In genomic region chr11:121047826-121048399, GRCm38 (mm10) we compare ENCODE assay signal across 12 mouse cellular contexts. TPM values are rescaled to one million over a fixed set of nuclear protein-coding genes. Genes with fewer than 3 reads are reported as not detected.
A peak's percentile ranks its signal among the peaks of the same experiment; 100 is the strongest.
DNase-seq lines count a peak whose midpoint lies in the region; ATAC-seq and TF ChIP-seq lines count a peak whose summit lies in the region.
"Had no signal": no experiment of that assay in that cellular context is flagged by ENCODE, and none has a peak within 500 bp of the region (broad histone marks: within the 10 kb centered on the region; RNA-seq: fewer than 3 reads in every experiment).

No protein-coding gene starts in this region.

- H3K27ac ChIP-seq in hindbrain, embryonic 10.5 days, result no peak overlapping the region
- H3K27ac ChIP-seq in hindbrain, embryonic 12.5 days, result no peak overlapping the region
- H3K27ac ChIP-seq in midbrain, postnatal 0 days (ENCODE audit: low read depth, low read length), result no peak overlapping the region
- no peak overlapping the region for H3K27ac ChIP-seq in midbrain, embryonic 11.5 days (ENCODE audit: low read depth, low read length)
- H3K27ac ChIP-seq: embryonic facial prominence, embryonic 13.5 days had no signal

- H3K4me2 ChIP-seq in hindbrain, embryonic 12.5 days (replicated peaks), result no peak overlapping the region
- no peak overlapping the region for H3K4me2 ChIP-seq in midbrain, postnatal 0 days (ENCODE audit: low read depth, low read length, poor library complexity, severe bottlenecking)
- H3K4me2 ChIP-seq in midbrain, embryonic 11.5 days, result no peak overlapping the region
- H3K4me2 ChIP-seq: embryonic facial prominence, embryonic 13.5 days; heart, embryonic 12.5 days had no signal

- H3K9me3 ChIP-seq in hindbrain, embryonic 10.5 days, result no peaks in the 10 kb centered on the region
- H3K9me3 ChIP-seq in hindbrain, embryonic 12.5 days (replicated peaks), result no peaks in the 10 kb centered on the region
- H3K9me3 ChIP-seq in midbrain, postnatal 0 days (ENCODE audit: low read length), result no peaks in the 10 kb centered on the region
- no peaks in the 10 kb centered on the region for H3K9me3 ChIP-seq in midbrain, embryonic 11.5 days (ENCODE audit: control insufficient read depth, low read length)
- H3K9me3 ChIP-seq: embryonic facial prominence, embryonic 13.5 days; heart, embryonic 12.5 days had no signal

- peaks cover 46% of the 10 kb centered on the region for H3K27me3 ChIP-seq in hindbrain, embryonic 10.5 days (ENCODE audit: insufficient read depth, poor library complexity, severe bottlenecking)
- H3K27me3 ChIP-seq in hindbrain, embryonic 12.5 days, result peaks cover 11% of the 10 kb centered on the region
- no peaks in the 10 kb centered on the region for H3K27me3 ChIP-seq in midbrain, postnatal 0 days (ENCODE audit: insufficient read depth, low read length)
- no peaks in the 10 kb centered on the region for H3K27me3 ChIP-seq in midbrain, embryonic 11.5 days (ENCODE audit: control insufficient read depth, insufficient read depth, low read length)
- H3K27me3 ChIP-seq: embryonic facial prominence, embryonic 13.5 days; heart, embryonic 12.5 days had no signal

- ATAC-seq in hindbrain, embryonic 12.5 days (ENCODE audit: low FRiP score), result no peak
- no peak for ATAC-seq in midbrain, postnatal 0 days (ENCODE audit: low FRiP score)
- ATAC-seq in midbrain, embryonic 11.5 days (ENCODE audit: low FRiP score), result no peak
- ATAC-seq in frontal cortex, adult (ENCODE audit: low TSS enrichment), result no peak

- no peak overlapping the region for H3K4me3 ChIP-seq in hindbrain, embryonic 10.5 days
- no peak overlapping the region for H3K4me3 ChIP-seq in hindbrain, embryonic 12.5 days
- H3K4me3 ChIP-seq in midbrain, postnatal 0 days (ENCODE audit: low read depth, low read length), result no peak overlapping the region
- H3K4me3 ChIP-seq in midbrain, embryonic 11.5 days (ENCODE audit: low read depth, low read length), result no peak overlapping the region
- H3K4me3 ChIP-seq: embryonic facial prominence, embryonic 13.5 days; heart, embryonic 12.5 days had no signal

- no peak overlapping the region for H3K9ac ChIP-seq in hindbrain, embryonic 12.5 days
- H3K9ac ChIP-seq in midbrain, postnatal 0 days (replicated peaks; ENCODE audit: low read length, poor library complexity, severe bottlenecking), result no peak overlapping the region
- H3K9ac ChIP-seq in midbrain, embryonic 11.5 days (ENCODE audit: low read length), result no peak overlapping the region
- H3K9ac ChIP-seq: embryonic facial prominence, embryonic 13.5 days; heart, embryonic 12.5 days had no signal

- 52% methylated on average over 2 of the region's 2 CpGs for WGBS in hindbrain, embryonic 10.5 days
- WGBS in hindbrain, embryonic 12.5 days, result 76% methylated on average over 2 of the region's 2 CpGs
- 80% methylated on average over 2 of the region's 2 CpGs for WGBS in midbrain, postnatal 0 days
- 63% methylated on average over 2 of the region's 2 CpGs for WGBS in midbrain, embryonic 11.5 days

- peak; percentile 13 for DNase-seq in hindbrain, embryonic 10.5 days (ENCODE audit: low spot score)
- DNase-seq in midbrain, postnatal 0 days (ENCODE audit: low spot score), result peak; percentile 24
- DNase-seq in midbrain, embryonic 11.5 days (ENCODE audit: low spot score, missing footprints), result no peak
- DNase-seq in embryo, embryonic 9.5 days (ENCODE audit: extremely low spot score), result peak; percentile 32
- DNase-seq in retina, embryonic 14.5 days (ENCODE audit: low spot score), result peak; percentile 48
- no peak for DNase-seq in urinary bladder, postnatal 4 days (ENCODE audit: low spot score in 2 of 2)
- DNase-seq: spleen, adult 18-20 months had no signal

- TF ChIP-seq CTCF in midbrain, postnatal 0 days (IDR thresholded peaks at IDR 0.05), result peak; percentile 72

- H3K4me1 ChIP-seq in hindbrain, embryonic 10.5 days (replicated peaks), result peaks cover 18% of the 10 kb centered on the region; the same call in 1 of the 2 replicates
- H3K4me1 ChIP-seq in hindbrain, embryonic 12.5 days, result no peaks in the 10 kb centered on the region
- no peaks in the 10 kb centered on the region for H3K4me1 ChIP-seq in midbrain, postnatal 0 days (ENCODE audit: insufficient read depth, low read length)
- H3K4me1 ChIP-seq in midbrain, embryonic 11.5 days (ENCODE audit: control insufficient read depth, insufficient read depth, low read length), result no peaks in the 10 kb centered on the region
- H3K4me1 ChIP-seq: embryonic facial prominence, embryonic 13.5 days; heart, embryonic 12.5 days had no signal

- H3K36me3 ChIP-seq in hindbrain, embryonic 10.5 days, result no peaks in the 10 kb centered on the region
- H3K36me3 ChIP-seq in hindbrain, embryonic 12.5 days, result no peaks in the 10 kb centered on the region
- H3K36me3 ChIP-seq in midbrain, postnatal 0 days (ENCODE audit: insufficient read depth, low read length), result no peaks in the 10 kb centered on the region
- no peaks in the 10 kb centered on the region for H3K36me3 ChIP-seq in midbrain, embryonic 11.5 days (ENCODE audit: control insufficient read depth, insufficient read depth, low read length)
- H3K36me3 ChIP-seq: embryonic facial prominence, embryonic 13.5 days; heart, embryonic 12.5 days had no signal

RNA-seq across cellular contexts. Expression of gene Cd7, which starts 8.7 kb away (rescaled TPM):
- not detected in 2 replicates for polyA plus RNA-seq in hindbrain, embryonic 10.5 days (2016; fragmentation: Nextera tagmentation; extraction: Ambion mirVana)
- not detected in 2 replicates for polyA plus RNA-seq in hindbrain, embryonic 12.5 days (2016; fragmentation: Nextera tagmentation; extraction: Ambion mirVana)
- total RNA-seq in midbrain, postnatal 0 days (2014; rRNA removed), result not detected in 2 replicates
- polyA plus RNA-seq in midbrain, postnatal 0 days (2015; fragmentation: Nextera tagmentation; extraction: Ambion mirVana), result not detected in 2 replicates
- not detected in 2 replicates for polyA plus RNA-seq in midbrain, embryonic 11.5 days (2014; fragmentation: Nextera tagmentation; extraction: Ambion mirVana)
- polyA plus RNA-seq: heart, embryonic 12.5 days had no signal

RNA-seq across cellular contexts. Expression of gene Sectm1b, which starts 15.5 kb away (rescaled TPM):
- polyA plus RNA-seq in hindbrain, embryonic 10.5 days (2016; fragmentation: Nextera tagmentation; extraction: Ambion mirVana), result not detected in 2 replicates
- polyA plus RNA-seq in hindbrain, embryonic 12.5 days (2016; fragmentation: Nextera tagmentation; extraction: Ambion mirVana), result not detected in 2 replicates
- not detected in 2 replicates for total RNA-seq in midbrain, postnatal 0 days (2014; rRNA removed)
- not detected in 2 replicates for polyA plus RNA-seq in midbrain, postnatal 0 days (2015; fragmentation: Nextera tagmentation; extraction: Ambion mirVana)
- polyA plus RNA-seq in midbrain, embryonic 11.5 days (2014; fragmentation: Nextera tagmentation; extraction: Ambion mirVana), result not detected in 2 replicates
- total RNA-seq: left cerebral cortex, adult 18-20 months had no signal
- polyA plus RNA-seq: heart, embryonic 12.5 days had no signal

RNA-seq across cellular contexts. Expression of gene Sectm1a, which starts 33.1 kb away (rescaled TPM):
- polyA plus RNA-seq in hindbrain, embryonic 10.5 days (2016; fragmentation: Nextera tagmentation; extraction: Ambion mirVana), result not detected in 2 replicates
- polyA plus RNA-seq in hindbrain, embryonic 12.5 days (2016; fragmentation: Nextera tagmentation; extraction: Ambion mirVana), result not detected in 2 replicates
- not detected in 2 replicates for total RNA-seq in midbrain, postnatal 0 days (2014; rRNA removed)
- polyA plus RNA-seq in midbrain, postnatal 0 days (2015; fragmentation: Nextera tagmentation; extraction: Ambion mirVana), result not detected in 2 replicates
- polyA plus RNA-seq in midbrain, embryonic 11.5 days (2014; fragmentation: Nextera tagmentation; extraction: Ambion mirVana), result not detected in 2 replicates
- total RNA-seq: left cerebral cortex, adult 18-20 months had no signal
- polyA plus RNA-seq: heart, embryonic 12.5 days had no signal

RNA-seq across cellular contexts. Expression of gene Csnk1d, which starts 56.8 kb away (rescaled TPM):
- polyA plus RNA-seq in hindbrain, embryonic 10.5 days (2016; fragmentation: Nextera tagmentation; extraction: Ambion mirVana), result 124 and 134 TPM in 2 replicates
- 171 TPM in 2 replicates for polyA plus RNA-seq in hindbrain, embryonic 12.5 days (2016; fragmentation: Nextera tagmentation; extraction: Ambion mirVana)
- 116 and 122 TPM in 2 replicates for total RNA-seq in midbrain, postnatal 0 days (2014; rRNA removed)
- 115 TPM in 2 replicates for polyA plus RNA-seq in midbrain, postnatal 0 days (2015; fragmentation: Nextera tagmentation; extraction: Ambion mirVana)
- polyA plus RNA-seq in midbrain, embryonic 11.5 days (2014; fragmentation: Nextera tagmentation; extraction: Ambion mirVana), result 60.9 and 71.3 TPM in 2 replicates

Comparison
In these comparisons a context has a peak if more than half of its experiments do, and no peak if none do; other contexts are left out.
1. DNase-seq: peak in hindbrain, embryonic 10.5 days (single experiment), midbrain, postnatal 0 days (single experiment), embryo, embryonic 9.5 days (single experiment) and retina, embryonic 14.5 days (single experiment); none in midbrain, embryonic 11.5 days (single experiment) and urinary bladder, postnatal 4 days (0 of 2).